In the genomic region with DNA sequence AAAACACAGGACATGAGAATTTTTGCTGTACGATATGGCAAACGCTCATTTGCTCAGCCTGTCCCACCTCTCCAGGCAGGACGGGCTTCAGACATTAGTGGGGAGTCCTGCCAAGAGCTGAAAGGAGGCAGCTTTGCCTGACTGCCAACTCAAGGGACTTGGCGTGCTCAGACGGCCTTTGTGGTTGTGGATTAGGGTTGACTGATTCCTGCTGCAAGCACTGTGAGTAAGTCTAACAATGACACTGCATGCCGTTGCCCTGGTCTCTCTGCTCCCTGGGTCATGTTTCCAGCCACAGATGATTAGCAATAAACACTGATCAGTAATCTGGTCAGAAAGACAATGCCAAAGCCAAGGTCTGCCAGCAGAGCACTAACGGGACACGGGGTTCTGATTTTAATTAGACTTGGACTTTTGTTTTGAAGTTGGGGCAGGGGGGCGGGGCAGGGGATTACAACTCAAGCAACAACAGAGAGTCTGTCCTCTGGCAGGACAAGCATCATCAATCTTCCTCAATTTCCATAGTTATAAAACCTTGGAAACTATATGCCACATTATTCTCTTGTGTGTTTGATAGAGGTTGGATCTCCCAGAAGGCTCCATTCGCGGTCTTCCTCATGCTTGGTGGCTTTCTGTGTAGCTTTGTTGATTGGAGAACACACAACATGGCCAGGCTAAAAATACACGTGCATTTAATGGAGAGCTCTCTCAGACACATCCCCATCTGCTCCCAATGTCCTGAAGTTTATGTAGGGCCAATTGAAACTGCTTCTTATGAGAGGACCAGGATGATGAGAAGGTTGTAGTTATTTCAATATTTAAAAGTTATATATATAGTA, we compare ENCODE assay signal across 11 mouse cellular contexts.
DNase-seq lines count a peak whose midpoint lies in the region; ATAC-seq lines count a peak whose summit lies in the region.
"Had no signal": no experiment of that assay in that cellular context is flagged by ENCODE, and none has a peak within 500 bp of the region (broad histone marks: within the 10 kb centered on the region; RNA-seq: fewer than 3 reads in every experiment).

No protein-coding gene starts in this region.

- peak; percentile 22 for DNase-seq in kidney, adult 9 months
- DNase-seq in kidney, adult 18-20 months, result no peak
- peak; percentile 20 for DNase-seq in embryonic facial prominence, embryonic 10.5 days (ENCODE audit: low spot score)
- peak; percentile 40 to 63 for DNase-seq in heart, adult 9 months (ENCODE audit: low spot score in 2 of 2)
- peak; percentile 16 for DNase-seq in layer of hippocampus, adult 9-11 months
- no peak for DNase-seq in thymus, postnatal 4 days

- no peaks in the 10 kb centered on the region for H3K9me3 ChIP-seq in embryonic facial prominence, embryonic 10.5 days
- no peaks in the 10 kb centered on the region for H3K9me3 ChIP-seq in midbrain, embryonic 16.5 days (replicated peaks; ENCODE audit: control insufficient read depth, low read length, poor library complexity, severe bottlenecking)
- H3K9me3 ChIP-seq: G1E; limb, embryonic 13.5 days had no signal

- H3K4me1 ChIP-seq in embryonic facial prominence, embryonic 10.5 days, result peaks cover 9% of the 10 kb centered on the region
- H3K4me1 ChIP-seq in midbrain, embryonic 16.5 days (ENCODE audit: control insufficient read depth, insufficient read depth, low read length), result no peaks in the 10 kb centered on the region

- peak; percentile 64 for ATAC-seq in midbrain, embryonic 16.5 days
- ATAC-seq in erythroid progenitor cell, adult 5-6 weeks (replicated peaks; ENCODE audit: low FRiP score, poor library complexity, severe bottlenecking), result no peak

- 61% methylated on average over 12 of the region's 12 CpGs for WGBS in embryonic facial prominence, embryonic 10.5 days
- WGBS in midbrain, embryonic 16.5 days, result 30% methylated on average over 12 of the region's 12 CpGs

- H3K27me3 ChIP-seq in embryonic facial prominence, embryonic 10.5 days (replicated peaks; ENCODE audit: low read depth, poor library complexity, severe bottlenecking), result no peaks in the 10 kb centered on the region
- H3K27me3 ChIP-seq in midbrain, embryonic 16.5 days (ENCODE audit: control insufficient read depth, insufficient read depth, low read depth, low read length), result no peaks in the 10 kb centered on the region
- H3K27me3 ChIP-seq: limb, embryonic 13.5 days had no signal

- no peak overlapping the region for H3K4me2 ChIP-seq in midbrain, embryonic 16.5 days (ENCODE audit: low read length)
- H3K4me2 ChIP-seq: limb, embryonic 13.5 days had no signal

- no peaks in the 10 kb centered on the region for H3K36me3 ChIP-seq in embryonic facial prominence, embryonic 10.5 days (replicated peaks)
- no peaks in the 10 kb centered on the region for H3K36me3 ChIP-seq in midbrain, embryonic 16.5 days (ENCODE audit: control insufficient read depth, insufficient read depth, low read length)
- H3K36me3 ChIP-seq: G1E; limb, embryonic 13.5 days had no signal

- H3K9ac ChIP-seq in midbrain, embryonic 16.5 days (ENCODE audit: low read depth, low read length), result no peak overlapping the region
- H3K9ac ChIP-seq: limb, embryonic 13.5 days had no signal

- H3K4me3 ChIP-seq in embryonic facial prominence, embryonic 10.5 days, result no peak overlapping the region
- H3K4me3 ChIP-seq in midbrain, embryonic 16.5 days (ENCODE audit: low read depth, low read length), result no peak overlapping the region
- H3K4me3 ChIP-seq: erythroblast, embryonic 14.5 days; limb, embryonic 13.5 days had no signal

- H3K27ac ChIP-seq in embryonic facial prominence, embryonic 10.5 days (replicated peaks), result no peak overlapping the region; the same call in 1 of the 2 replicates
- no peak overlapping the region for H3K27ac ChIP-seq in midbrain, embryonic 16.5 days (ENCODE audit: low read length)
- H3K27ac ChIP-seq: limb, embryonic 13.5 days had no signal

Comparison
In these comparisons a context has a peak if more than half of its experiments do, and no peak if none do; other contexts are left out.
1. DNase-seq: peak in kidney, adult 9 months (single experiment), embryonic facial prominence, embryonic 10.5 days (single experiment), heart, adult 9 months (2 of 2) and layer of hippocampus, adult 9-11 months (single experiment); none in kidney, adult 18-20 months (single experiment) and thymus, postnatal 4 days (single experiment).